Mouse (Mus musculus) liver, embryonic 16.5 days (tissue): ENCODE results near the gene Tbc1d1. TPM values are rescaled to one million over a fixed set of nuclear protein-coding genes. Genes with fewer than 3 reads are reported as not detected.

ENCODE experiments used
- ATAC-seq: fragments of 200-750 bp; cut with Nextera tagmentation; 2 replicates; pipeline ENCODE4 v1.8.0; 2017; ENCODE audit warnings: low read depth, mild to moderate bottlenecking, moderate number of reproducible peaks, moderate library complexity
- H3K27ac ChIP-seq: fragments of 300-500 bp; sonication (generic); 2 replicates; pipeline ENCODE4 v1.5.1; 2014; ENCODE audit warnings: mild to moderate bottlenecking, low read length
- H3K27me3 ChIP-seq: fragments of 300-500 bp; sonication (generic); 2 replicates; pipeline ENCODE4 v1.6.1; 2014; ENCODE audit warnings: low read depth, low read length, mixed read lengths; ENCODE audit not compliant: control insufficient read depth, insufficient read depth
- H3K36me3 ChIP-seq: fragments of 300-500 bp; sonication (generic); 2 replicates; pipeline ENCODE4 v1.6.1; 2014; ENCODE audit warnings: mild to moderate bottlenecking; ENCODE audit not compliant: control insufficient read depth, insufficient read depth
- H3K4me1 ChIP-seq: fragments of 300-500 bp; sonication (generic); 2 replicates; pipeline ENCODE4 v1.6.1; 2014; ENCODE audit warnings: low read depth, low read length, mixed read lengths; ENCODE audit not compliant: control insufficient read depth
- H3K4me2 ChIP-seq: fragments of 300-500 bp; sonication (generic); 2 replicates; pipeline ENCODE4 v1.6.1; 2014; ENCODE audit warnings: low read depth, low read length, mixed read lengths
- H3K4me3 ChIP-seq: fragments of 300-500 bp; sonication (generic); 2 replicates; pipeline ENCODE4 v1.5.1; 2014; ENCODE audit warnings: low read depth, mild to moderate bottlenecking, low read length
- H3K9ac ChIP-seq: fragments of 300-500 bp; sonication (generic); 2 replicates; pipeline ENCODE4 v1.6.1; 2014; ENCODE audit warnings: low read depth, low read length
- H3K9me3 ChIP-seq: fragments of 300-500 bp; sonication (generic); replicated peaks from 2 replicates; pipeline ENCODE4 v1.6.1; 2016; ENCODE audit warnings: low read length; ENCODE audit not compliant: control insufficient read depth
- WGBS: fragments of 180-500 bp; shearing (Covaris S2); extraction: QIAGEN DNeasy Blood & Tissue Kit; methylation state at CpG from one replicate; pipeline ENCODE4 v1.1.7; 2014; ENCODE audit not compliant: insufficient replicate concordance; 5-methylcytosine and 5-hydroxymethylcytosine counted together
- polyA plus RNA-seq: library from polyadenylated mRNA; unstranded; fragments of >200 nt; fragmentation: Nextera tagmentation; extraction: Ambion mirVana; gene quantifications from 2 replicates; pipeline ENCODE4 v1.2.1, GENCODE M21; 2015

The Tbc1d1 gene
- polyA plus RNA-seq, 1 experiment from 2014 or later, result 6.3 TPM

DNA sequence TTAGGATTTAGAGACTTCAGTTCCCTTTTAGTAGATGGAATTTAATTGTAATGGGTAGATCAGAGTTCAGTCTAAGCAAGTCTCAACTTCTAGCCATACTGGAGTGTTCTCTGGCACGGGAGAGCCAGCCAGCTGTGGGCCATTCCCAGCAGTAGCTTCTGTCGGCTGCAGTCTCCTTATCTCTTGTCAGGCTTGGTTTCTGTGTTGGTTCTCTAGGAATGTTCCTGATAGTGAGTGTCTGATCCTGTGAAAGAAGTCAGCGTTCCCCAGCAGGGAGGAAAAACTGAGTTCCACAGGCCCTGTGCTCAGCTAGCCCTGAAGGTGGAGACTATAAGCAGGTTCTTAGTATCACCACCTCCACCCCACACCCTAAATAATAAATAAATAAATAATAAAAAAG is 88.2 kb downstream of the Tbc1d1 start:
- H3K36me3 ChIP-seq, result no peaks in the 10 kb centered on the region
- no peak overlapping the region for H3K4me3 ChIP-seq
- 25% methylated on average over 3 of the region's 3 CpGs for WGBS
- no peak overlapping the region for H3K9ac ChIP-seq
- no peak overlapping the region for H3K4me2 ChIP-seq
- no peaks in the 10 kb centered on the region for H3K9me3 ChIP-seq
- H3K4me1 ChIP-seq, result peaks cover 22% of the 10 kb centered on the region
- H3K27me3 ChIP-seq, result no peaks in the 10 kb centered on the region
- no peak for ATAC-seq
- no peak overlapping the region for H3K27ac ChIP-seq

DNA sequence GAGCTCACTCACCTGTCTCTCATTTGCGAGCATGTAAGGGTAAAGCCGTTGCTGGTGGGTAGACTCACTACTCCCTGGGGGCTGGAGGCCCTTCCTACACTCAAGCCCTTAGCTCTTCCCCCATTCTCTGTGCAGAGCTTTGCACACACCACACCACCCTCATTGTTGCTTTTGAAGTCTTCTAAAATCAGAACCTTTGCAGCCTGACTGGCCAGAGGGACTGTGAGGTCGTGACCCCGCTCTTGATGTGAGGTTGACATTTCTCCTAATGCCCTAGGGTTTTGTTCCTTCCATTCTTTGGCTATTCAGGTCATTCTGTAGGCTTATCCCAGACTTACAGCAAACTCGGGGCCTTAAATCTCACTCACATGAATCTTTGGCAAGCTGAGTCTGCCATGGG is 88.6 kb downstream of the Tbc1d1 start:
- no peak overlapping the region for H3K9ac ChIP-seq
- H3K4me3 ChIP-seq, result no peak overlapping the region
- H3K9me3 ChIP-seq, result no peaks in the 10 kb centered on the region
- ATAC-seq, result no peak
- no peak overlapping the region for H3K4me2 ChIP-seq
- no peaks in the 10 kb centered on the region for H3K36me3 ChIP-seq
- no peaks in the 10 kb centered on the region for H3K27me3 ChIP-seq
- WGBS, result 58% methylated on average over 5 of the region's 5 CpGs
- H3K4me1 ChIP-seq, result peaks cover 22% of the 10 kb centered on the region
- no peak overlapping the region for H3K27ac ChIP-seq

GRCm38 (mm10) chr5:64251435-64251834 is 95.3 kb downstream of the Tbc1d1 start:
- no peaks in the 10 kb centered on the region for H3K36me3 ChIP-seq
- no peak overlapping the region for H3K9ac ChIP-seq
- 0 out of 2 replicates have a peak overlapping the region, but pooled peaks have one; percentile 7 for H3K4me2 ChIP-seq
- no peak overlapping the region for H3K4me3 ChIP-seq
- H3K9me3 ChIP-seq, result no peaks in the 10 kb centered on the region
- ATAC-seq, result peak; percentile 82
- H3K4me1 ChIP-seq, result peaks cover 8% of the 10 kb centered on the region
- H3K27ac ChIP-seq, result no peak overlapping the region
- H3K27me3 ChIP-seq, result no peaks in the 10 kb centered on the region
- 9% methylated on average over 5 of the region's 5 CpGs for WGBS

- ATAC-seq, result no peak
- 0 out of 2 replicates have a peak overlapping the region, but pooled peaks have one; percentile 37 for H3K4me2 ChIP-seq
- WGBS, result 64% methylated on average over 3 of the region's 3 CpGs
- H3K4me3 ChIP-seq, result no peak overlapping the region
- no peaks in the 10 kb centered on the region for H3K27me3 ChIP-seq
- peaks cover 8% of the 10 kb centered on the region for H3K4me1 ChIP-seq
- no peaks in the 10 kb centered on the region for H3K36me3 ChIP-seq
- no peaks in the 10 kb centered on the region for H3K9me3 ChIP-seq
- no peak overlapping the region for H3K9ac ChIP-seq
- H3K27ac ChIP-seq, result no peak overlapping the region
These were observed 98.2 kb downstream of the Tbc1d1 start for GRCm38 (mm10) chr5:64254278-64254677.

- Histone ChIP-seq H3K9ac (no peak overlapping the region), H3K27ac (no peak overlapping the region), H3K4me3 (no peak overlapping the region), H3K4me1 (peaks cover 8% of the 10 kb centered on the region), H3K27me3 (no peaks in the 10 kb centered on the region), H3K9me3 (no peaks in the 10 kb centered on the region), H3K4me2 (0 out of 2 replicates have a peak overlapping the region, but pooled peaks have one; percentile 37), H3K36me3 (no peaks in the 10 kb centered on the region; the same call in 1 of the 2 replicates)
- peak; percentile 65 for ATAC-seq
- WGBS, result 63% methylated on average over 6 of the region's 6 CpGs
These were observed 98.9 kb downstream of the Tbc1d1 start for GRCm38 (mm10) chr5:64254988-64255387.

- no peaks in the 10 kb centered on the region for H3K4me1 ChIP-seq
- H3K9ac ChIP-seq, result no peak overlapping the region
- H3K4me3 ChIP-seq, result no peak overlapping the region
- no peak overlapping the region for H3K27ac ChIP-seq
- ATAC-seq, result no peak
- H3K36me3 ChIP-seq, result no peaks in the 10 kb centered on the region; the same call in 1 of the 2 replicates
- H3K4me2 ChIP-seq, result no peak overlapping the region
- 75% methylated on average over 11 of the region's 11 CpGs for WGBS
- H3K27me3 ChIP-seq, result no peaks in the 10 kb centered on the region
- H3K9me3 ChIP-seq, result no peaks in the 10 kb centered on the region
These were observed 107.2 kb downstream of the Tbc1d1 start for GRCm38 (mm10) chr5:64263348-64263747.

DNA sequence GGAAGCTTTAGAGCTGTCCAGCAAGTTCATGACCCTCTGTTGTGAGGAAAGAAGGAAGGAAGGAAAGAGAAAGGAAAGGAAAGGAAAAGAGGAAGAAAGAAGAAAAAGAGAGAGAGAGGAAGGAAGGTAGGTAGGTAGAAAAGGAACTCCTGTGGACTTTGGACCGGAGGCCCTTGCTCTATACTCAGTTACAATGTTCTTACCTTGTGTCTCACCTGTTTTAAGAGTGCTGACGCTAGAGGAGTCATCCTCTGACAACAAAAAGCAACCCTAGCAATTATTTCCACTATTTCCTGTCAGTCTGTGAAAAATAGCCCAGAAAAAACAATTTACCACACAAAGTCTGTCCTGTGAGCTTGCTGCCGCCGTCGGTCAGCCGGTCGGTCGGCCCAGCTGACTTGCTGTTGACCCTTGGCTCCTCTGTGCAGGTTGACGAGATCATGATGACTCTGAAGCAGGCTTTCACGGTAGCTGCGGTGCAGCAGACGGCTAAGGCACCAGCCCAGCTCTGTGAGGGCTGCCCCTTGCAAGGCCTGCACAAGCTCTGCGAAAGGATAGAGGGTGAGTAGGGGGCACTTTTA is 107.9 kb downstream of the Tbc1d1 start:
- no peak overlapping the region for H3K4me2 ChIP-seq
- H3K9ac ChIP-seq, result no peak overlapping the region
- H3K36me3 ChIP-seq, result no peaks in the 10 kb centered on the region; the same call in 1 of the 2 replicates
- WGBS, result 70% methylated on average over 13 of the region's 13 CpGs
- no peak overlapping the region for H3K27ac ChIP-seq
- no peak for ATAC-seq
- no peaks in the 10 kb centered on the region for H3K27me3 ChIP-seq
- no peaks in the 10 kb centered on the region for H3K9me3 ChIP-seq
- no peaks in the 10 kb centered on the region for H3K4me1 ChIP-seq
- H3K4me3 ChIP-seq, result no peak overlapping the region

DNA sequence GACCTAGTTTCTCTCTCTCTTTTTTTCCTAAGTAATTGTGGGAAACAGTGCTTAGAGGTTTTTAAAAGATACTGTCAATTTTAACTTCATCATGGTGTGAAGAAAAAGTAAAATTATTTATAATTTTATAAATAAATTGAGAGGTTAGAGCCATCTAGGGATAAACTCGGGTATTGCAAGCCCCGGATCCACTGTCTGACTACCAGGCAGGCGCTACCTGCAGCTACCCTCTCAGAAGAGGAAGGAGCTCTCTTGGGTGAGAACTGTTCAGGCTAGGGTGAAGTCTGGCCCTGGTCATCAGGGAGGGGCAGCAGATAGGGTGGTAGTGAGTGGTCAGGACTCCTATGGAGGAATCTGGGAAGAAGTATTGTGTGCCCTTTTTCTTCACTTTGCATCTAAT is 109.0 kb downstream of the Tbc1d1 start:
- no peak overlapping the region for H3K4me3 ChIP-seq
- no peaks in the 10 kb centered on the region for H3K9me3 ChIP-seq
- H3K4me2 ChIP-seq, result no peak overlapping the region
- H3K27ac ChIP-seq, result no peak overlapping the region
- H3K4me1 ChIP-seq, result no peaks in the 10 kb centered on the region
- no peaks in the 10 kb centered on the region for H3K27me3 ChIP-seq
- ATAC-seq, result no peak
- no peaks in the 10 kb centered on the region for H3K36me3 ChIP-seq
- H3K9ac ChIP-seq, result no peak overlapping the region
- WGBS, result 15% methylated on average over 3 of the region's 3 CpGs

DNA sequence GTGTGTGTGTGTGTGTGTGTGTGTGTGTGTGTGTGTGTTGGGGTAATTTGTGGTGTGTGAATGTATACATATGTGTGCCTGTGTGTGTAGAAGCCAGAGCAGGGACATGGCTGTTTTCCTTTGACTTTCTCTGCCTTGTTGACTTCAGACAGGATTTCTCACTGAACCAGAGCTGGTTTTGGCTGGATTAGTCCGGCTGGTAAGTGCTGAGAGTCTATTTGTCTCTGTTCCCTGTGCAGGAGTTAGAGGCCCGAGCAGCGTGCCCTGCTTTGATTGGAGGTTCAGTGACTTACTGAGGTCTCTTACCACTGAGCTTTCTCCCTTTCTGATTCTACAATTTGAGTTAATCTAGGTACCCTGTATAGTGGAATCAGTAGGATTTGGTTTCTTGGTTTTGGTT is 109.8 kb downstream of the Tbc1d1 start:
- H3K4me1 ChIP-seq, result no peaks in the 10 kb centered on the region
- H3K4me2 ChIP-seq, result no peak overlapping the region
- H3K27ac ChIP-seq, result no peak overlapping the region
- H3K9ac ChIP-seq, result no peak overlapping the region
- WGBS, result 73% methylated on average over 3 of the region's 3 CpGs
- no peaks in the 10 kb centered on the region for H3K27me3 ChIP-seq
- H3K4me3 ChIP-seq, result no peak overlapping the region
- no peak for ATAC-seq
- no peaks in the 10 kb centered on the region for H3K9me3 ChIP-seq
- no peaks in the 10 kb centered on the region for H3K36me3 ChIP-seq
